Mouse (Mus musculus) heart, postnatal 36 days (tissue): ENCODE results near the gene Saa1. TPM values are rescaled to one million over a fixed set of nuclear protein-coding genes. Genes with fewer than 3 reads are reported as not detected.
A peak's percentile ranks its signal among the peaks of the same experiment; 100 is the strongest.

Experiments
- DNase-seq, 2 experiments: peaks; one replicate each; pipeline ENCODE4 v3.0.0; 2021 to 2022
- intact Hi-C: fragments of 180-260 bp; cut with DNase I; formaldehyde crosslinking; loops from one replicate; pipeline ENCODE4 v1.15.1; 2025
- total RNA-seq, 2 experiments: library from RNA; stranded (reverse); gene quantifications; 2 replicates each; pipeline ENCODE4 v1.2.3; 2021

Gene Saa1
- total RNA-seq, 2 experiments from 2014 or later: not detected

DNA sequence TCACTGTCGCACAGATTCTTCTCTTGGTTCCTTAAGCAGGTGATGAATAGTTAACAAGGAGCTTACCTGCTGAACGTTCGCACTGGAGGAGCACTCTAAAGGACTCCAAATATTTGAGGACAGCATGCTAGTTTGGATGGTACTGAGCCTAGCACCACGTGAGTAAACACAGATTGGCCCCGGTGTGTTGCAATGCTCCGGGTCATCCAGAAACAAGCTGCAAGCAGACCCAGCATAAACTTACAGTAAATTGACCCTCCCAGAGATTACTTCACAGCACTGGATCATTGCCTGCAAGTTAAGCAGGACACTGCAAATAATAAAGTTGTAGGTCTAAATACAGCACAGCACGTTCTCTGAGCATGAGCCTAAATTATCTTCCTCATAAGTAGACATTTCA is 23.3 kb downstream of the Saa1 start:
- intact Hi-C loops: no loop called here
- peak; percentile 21 to 22 for DNase-seq

DNA sequence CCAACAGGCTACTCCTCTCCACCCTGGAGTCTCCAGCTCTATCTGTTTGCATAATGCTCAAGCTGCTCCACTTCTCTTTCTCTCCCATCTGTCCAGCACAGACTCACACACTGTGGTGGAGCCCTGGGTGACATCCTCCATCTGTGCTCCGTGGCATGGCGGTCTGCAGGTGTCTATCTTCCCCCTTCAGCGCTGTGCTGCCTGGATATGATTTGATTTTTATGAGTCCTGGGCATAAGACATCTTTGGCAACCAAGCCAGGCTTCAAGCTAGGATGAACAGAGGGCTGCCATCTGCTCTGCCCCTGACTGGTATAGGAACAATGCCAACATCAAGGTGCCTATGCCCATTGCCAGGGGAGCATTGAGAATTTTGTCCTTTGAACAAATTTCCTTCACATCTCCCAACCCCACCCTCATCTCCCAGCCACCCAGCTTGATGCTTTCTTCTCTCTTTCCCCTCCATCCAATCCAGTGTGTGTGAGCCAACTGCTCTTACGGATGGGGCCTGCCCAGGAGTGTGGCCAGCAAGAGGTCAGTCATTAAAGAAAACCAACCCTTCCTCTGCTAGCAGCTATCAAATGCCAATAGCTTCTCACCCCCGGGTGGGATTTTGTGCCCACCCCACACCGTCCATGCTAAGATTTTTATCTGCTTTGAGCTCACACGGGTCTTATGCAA is 24.0 kb downstream of the Saa1 start:
- intact Hi-C loops: no loop called here
- DNase-seq: no peak

DNA sequence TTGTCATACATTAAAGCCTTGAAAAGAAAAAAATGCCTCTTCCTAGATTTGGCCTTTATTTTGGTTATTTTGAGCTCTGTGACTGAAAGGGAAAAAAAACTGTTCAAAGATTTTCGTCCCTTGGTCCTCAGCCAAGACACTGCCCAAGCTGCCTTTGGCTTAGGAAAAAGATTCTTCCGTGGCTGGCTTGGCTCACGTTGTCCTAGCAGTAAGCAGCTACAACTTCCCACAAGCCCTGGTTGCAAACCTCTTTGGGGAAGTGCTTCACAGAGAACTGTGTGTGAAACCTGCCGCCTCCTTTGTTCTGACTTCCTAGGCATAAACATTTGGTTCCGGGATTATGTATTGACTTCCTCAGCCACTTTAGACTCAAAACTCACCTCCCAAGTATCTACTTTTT is 25.9 kb downstream of the Saa1 start:
- peak in 1 of 2 experiments; percentile 18 for DNase-seq
- intact Hi-C loops: no loop called here

DNA sequence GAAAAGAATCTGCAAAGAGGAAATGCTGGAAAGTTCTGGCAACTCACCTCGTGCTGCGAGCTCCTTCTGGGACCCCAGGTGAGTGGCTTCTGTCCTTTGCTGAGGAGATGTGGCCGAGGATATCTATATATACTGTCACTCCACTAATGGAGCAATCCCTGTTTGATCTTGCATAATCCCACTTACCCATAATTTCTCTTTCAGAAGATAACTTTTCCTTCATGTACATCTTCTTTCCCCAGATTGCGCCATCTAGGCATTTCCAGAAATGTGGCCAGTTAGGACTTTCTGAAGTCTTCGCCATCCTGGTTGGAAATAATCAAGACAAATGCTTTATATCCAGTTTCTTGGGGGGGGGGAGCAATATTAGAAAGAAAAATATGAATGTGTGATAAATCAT is 27.2 kb downstream of the Saa1 start, which contains the start of gene Saa3:
TSS of gene Saa3 (minus strand) at position 101 of the 400 bp plus-strand sequence.
- no peak for DNase-seq
- intact Hi-C loops: loop anchor here (1.0 kb wide), 1 partner anchor 58 kb away; no protein-coding TSS in a partner anchor

DNA sequence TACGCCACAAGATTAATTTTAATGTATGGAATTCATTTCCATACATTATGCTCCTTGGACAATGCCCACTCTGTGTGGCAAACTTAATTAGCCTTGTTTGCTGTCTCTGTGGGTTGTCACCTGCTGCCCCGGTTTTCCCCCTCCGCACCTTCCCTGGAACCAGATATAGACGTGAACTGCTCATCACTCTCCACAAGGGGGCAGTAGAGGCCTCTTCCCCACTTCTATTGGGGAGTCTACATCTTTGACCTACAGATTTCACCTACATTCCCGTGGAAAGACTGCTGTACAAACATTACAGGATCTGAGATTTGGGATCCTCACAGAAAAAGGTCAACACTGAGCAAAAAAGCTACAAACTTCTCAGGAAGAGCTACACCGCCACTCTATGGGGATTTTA is 28.3 kb downstream of the Saa1 start:
- DNase-seq: peak; percentile 57 to 69
- intact Hi-C loops: loop anchor here (5.0 kb wide), 1 partner anchor 322 kb away; no protein-coding TSS in a partner anchor

DNA sequence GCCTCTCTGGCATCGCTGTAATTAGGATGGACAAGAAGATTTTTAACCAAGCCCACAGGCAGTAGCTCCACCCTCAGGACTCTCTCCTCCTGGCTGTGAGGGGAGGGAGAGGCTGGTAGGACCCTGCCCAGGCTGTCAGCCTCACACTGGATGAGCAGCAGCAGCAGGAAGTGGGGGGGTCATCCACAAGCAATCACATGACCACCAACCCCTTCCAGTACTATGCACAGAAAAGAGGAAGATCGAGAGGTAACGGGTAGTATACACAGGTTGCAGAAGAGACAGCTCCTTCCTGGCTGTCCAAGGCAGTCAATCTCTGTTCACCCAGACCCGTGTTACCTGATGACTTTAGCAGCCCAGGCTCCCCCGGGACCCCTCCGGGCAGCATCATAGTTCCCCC is 30.5 kb downstream of the Saa1 start:
- intact Hi-C loops: loop anchor here (5.0 kb wide), 1 partner anchor 320 kb away; no protein-coding TSS in a partner anchor
- no peak for DNase-seq

DNA sequence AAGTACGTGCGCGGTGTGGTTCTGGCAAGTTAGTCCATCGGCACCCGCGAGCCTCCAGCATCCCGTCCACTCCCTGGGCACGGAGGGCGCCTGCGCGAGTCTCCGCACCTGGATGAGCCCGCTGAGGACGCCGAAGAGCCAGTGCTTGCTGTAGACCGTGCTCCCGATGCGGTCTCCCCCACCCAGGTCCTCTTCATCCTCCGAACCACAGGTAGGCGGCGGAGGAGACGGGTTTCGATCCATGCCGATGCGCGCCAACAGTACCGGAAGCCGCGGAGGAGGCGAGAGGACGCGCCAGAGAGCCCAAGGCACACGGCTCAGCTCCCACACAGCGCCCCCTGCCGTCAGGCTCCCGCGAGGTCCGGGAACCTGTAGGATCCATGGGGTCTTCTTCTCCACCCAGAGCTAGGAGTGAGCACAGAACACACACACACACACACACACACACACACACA is 32.4 kb downstream of the Saa1 start, which contains the start of gene Saal1:
TSS of gene Saal1 (minus strand) at position 291 of the 455 bp plus-strand sequence.
- intact Hi-C loops: loop anchor here (5.0 kb wide), 1 partner anchor 318 kb away; no protein-coding TSS in a partner anchor
- DNase-seq: peak; percentile 88 to 89

DNA sequence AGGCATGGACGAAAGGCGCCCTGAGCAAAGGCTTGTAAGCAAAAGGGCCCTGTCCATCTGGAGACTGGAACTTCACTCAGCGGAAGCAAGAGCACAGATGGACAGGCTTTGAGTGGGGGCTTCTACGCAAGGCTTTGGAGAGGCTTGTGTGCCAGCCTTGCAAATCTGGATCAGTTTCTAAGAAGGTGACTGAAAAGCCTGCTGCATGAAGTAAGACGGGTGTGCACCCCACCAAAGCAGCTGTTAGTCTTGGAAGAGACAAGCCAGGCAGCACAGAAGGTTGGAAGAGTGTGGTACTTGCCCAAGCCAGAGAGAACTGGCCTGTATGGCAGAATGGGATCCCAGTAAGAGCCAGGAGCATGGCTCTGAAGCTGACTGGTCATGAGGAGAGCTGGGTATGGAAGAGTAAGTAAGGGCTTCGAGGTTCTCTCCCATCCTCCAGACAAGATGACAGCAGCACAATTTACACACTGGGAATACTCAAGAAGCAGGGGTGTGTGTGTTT is 42.2 kb downstream of the Saa1 start:
- DNase-seq: no peak
- intact Hi-C loops: loop anchor here (10.0 kb wide), 1 partner anchor 214 kb away; the partner anchor contains the start of gene Tsg101

DNA sequence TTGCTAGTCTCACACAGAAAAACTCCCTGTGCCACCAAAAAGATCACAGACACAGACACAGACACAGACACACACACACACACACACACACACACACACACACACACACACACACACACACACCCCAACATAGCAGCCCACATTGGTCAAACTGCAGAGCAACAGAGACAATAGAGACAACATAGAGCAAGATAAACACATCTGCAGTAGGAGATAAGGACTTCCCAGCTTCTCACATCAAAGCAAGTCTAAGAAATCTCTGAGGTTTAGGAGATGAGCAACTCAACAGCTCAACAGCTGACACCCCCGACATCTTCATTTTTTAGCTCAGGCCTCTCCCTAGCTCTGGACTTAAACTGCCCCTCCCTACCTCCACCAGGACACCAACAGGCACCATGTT is 46.0 kb downstream of the Saa1 start:
- intact Hi-C loops: no loop called here
- no peak for DNase-seq

Other genes with a start within 250 kb of the Saa1 start
- 1 to 10 TPM; 3.0 to 4.7 TPM for gene Sergef, start 103.2 kb downstream of the Saa1 start, total RNA-seq
- not detected for gene Tph1, start 70.4 kb downstream of the Saa1 start, total RNA-seq
- gene Saal1, start 32.3 kb downstream of the Saa1 start, total RNA-seq: 1 to 10 TPM; 3.8 to 4.3 TPM
- gene Saa3, start 27.3 kb downstream of the Saa1 start, total RNA-seq: 1 to 10 TPM; 1.4 to 1.8 TPM
- gene Saa4, start 10.4 kb downstream of the Saa1 start, total RNA-seq: not detected
- not detected for gene Saa2, start 8.8 kb upstream of the Saa1 start, total RNA-seq
- 10 to 100 TPM in 1 of 2 experiments, 1 to 10 TPM in 1; 8.8 to 12.7 TPM for gene Hps5, start 53.1 kb upstream of the Saa1 start, total RNA-seq
- gene Gtf2h1, start 53.1 kb upstream of the Saa1 start, total RNA-seq: 10 to 100 TPM; 16.9 to 19.5 TPM
- 100 to 1,000 TPM; 776 to 801 TPM for gene Ldha, start 98.5 kb upstream of the Saa1 start, total RNA-seq
- not detected for gene Ldhc, start 118.2 kb upstream of the Saa1 start, total RNA-seq
- 10 to 100 TPM; 60.5 to 61.6 TPM for gene Tsg101, start 177.0 kb upstream of the Saa1 start, total RNA-seq
- gene Uevld, start 215.5 kb upstream of the Saa1 start, total RNA-seq: 10 to 100 TPM in 1 of 2 experiments, 1 to 10 TPM in 1; 9.4 to 10.6 TPM
- not detected for gene Gm9999, start 240.6 kb upstream of the Saa1 start, total RNA-seq